Mouse (Mus musculus) cerebellum, postnatal 14 days (tissue): ENCODE measurements at regions not wholly inside any gene's neighbourhood (a gene's known extent, or its start where the extent isn't known, plus 50 kb on each side); places are given as distances from the start of the nearest gene placed in this dataset.

ENCODE experiments used
- DNase-seq, 2 experiments: peaks; one replicate each; pipeline ENCODE4 v3.0.0; 2021; ENCODE audit warnings: mixed read lengths in 2 of 2

- DNase-seq = no peak
These were observed 53.6 kb upstream of the Cited2 start for GRCm38 (mm10) chr10:17669401-17669800.
